Mouse (Mus musculus): ENCODE data around the gene Asb8. TPM values are rescaled to one million over a fixed set of nuclear protein-coding genes. Genes with fewer than 3 reads are reported as not detected.

Asb8 gene
- polyA plus RNA-seq, 1 experiment from 2014 or later, result 49.2 TPM

DNA sequence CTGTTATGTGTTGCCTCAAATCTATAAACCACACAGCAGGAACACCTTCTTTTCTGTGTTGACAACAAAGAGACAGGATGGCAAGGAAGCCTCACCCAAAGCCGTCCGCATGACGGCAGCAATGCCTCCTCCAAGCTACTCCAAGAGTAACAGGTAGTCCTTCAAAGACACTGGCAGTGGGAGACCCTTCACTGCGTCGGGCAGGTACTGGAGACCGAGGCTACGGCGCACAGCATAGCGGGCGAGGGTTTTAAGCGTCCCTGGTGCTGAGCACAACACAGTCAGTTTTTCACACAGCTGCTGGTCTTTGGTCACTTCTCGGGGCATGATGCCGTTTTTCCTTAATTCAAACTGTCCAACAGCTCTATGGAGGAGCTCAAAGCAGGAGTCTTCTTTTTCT, 29.8 kb downstream of the Asb8 start:
- Histone ChIP-seq H3K4me1 (no peaks in the 10 kb centered on the region), H3K9ac (no peak overlapping the region), H3K4me3 (no peak overlapping the region), H3K27ac (no peak overlapping the region), H3K4me2 (no peak overlapping the region), H3K27me3 (no peaks in the 10 kb centered on the region), H3K9me3 (no peaks in the 10 kb centered on the region), H3K36me3 (peaks cover 95% of the 10 kb centered on the region)
- WGBS, result 93% methylated on average over 13 of the region's 13 CpGs
- ATAC-seq (ENCODE audit: insufficient number of reproducible peaks, insufficient read depth, low FRiP score, low TSS enrichment, low read depth), result no peak

DNA sequence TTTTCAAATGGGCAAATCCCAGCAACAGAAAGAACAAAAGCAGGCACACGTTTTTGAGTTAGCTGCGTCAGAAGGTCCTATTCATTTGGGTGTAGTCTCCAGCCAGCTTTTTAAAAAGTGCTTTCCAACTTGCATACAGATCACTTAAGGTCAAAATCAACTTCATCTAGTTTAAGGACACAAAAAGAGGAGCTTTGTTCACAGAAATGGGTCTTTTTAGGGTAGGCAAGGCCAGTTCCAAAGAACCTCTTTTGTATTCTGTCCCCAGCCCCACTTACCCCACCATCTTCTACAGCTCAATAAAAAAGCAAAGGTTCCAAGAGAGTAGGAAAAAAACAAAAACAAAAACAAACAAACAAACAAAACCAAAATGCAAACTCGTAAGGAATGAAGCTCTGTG, 30.8 kb downstream of the Asb8 start:
- H3K9me3 ChIP-seq, result no peaks in the 10 kb centered on the region
- peaks cover 96% of the 10 kb centered on the region for H3K36me3 ChIP-seq
- no peak overlapping the region for H3K4me3 ChIP-seq
- no peak for ATAC-seq (ENCODE audit: insufficient number of reproducible peaks, insufficient read depth, low FRiP score, low TSS enrichment, low read depth)
- H3K4me1 ChIP-seq, result no peaks in the 10 kb centered on the region
- H3K4me2 ChIP-seq, result no peak overlapping the region
- no peaks in the 10 kb centered on the region for H3K27me3 ChIP-seq
- H3K9ac ChIP-seq, result no peak overlapping the region
- no peak overlapping the region for H3K27ac ChIP-seq
- 87% methylated on average over 3 of the region's 3 CpGs for WGBS

DNA sequence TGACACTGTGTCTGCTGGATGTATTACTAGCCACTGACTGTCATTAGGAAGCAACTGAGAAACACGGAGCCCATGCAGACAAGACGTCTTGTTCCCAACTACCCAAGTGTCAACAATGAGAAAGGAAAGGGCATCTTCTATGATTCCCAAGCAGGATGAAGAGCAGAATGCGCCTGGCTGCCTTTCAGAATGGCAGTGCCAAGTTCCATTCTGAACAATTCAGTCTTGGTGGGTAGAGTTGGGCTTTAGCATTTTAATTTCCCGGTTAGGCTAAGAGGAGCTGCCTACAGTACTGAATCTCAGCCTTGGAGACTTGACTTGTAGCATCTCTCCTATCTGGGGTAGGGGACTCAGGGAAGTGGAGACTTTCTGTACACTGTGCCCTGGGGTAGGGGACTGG, 31.4 kb downstream of the Asb8 start:
- H3K9ac ChIP-seq, result no peak overlapping the region
- H3K9me3 ChIP-seq, result no peaks in the 10 kb centered on the region
- H3K27me3 ChIP-seq, result no peaks in the 10 kb centered on the region
- H3K27ac ChIP-seq, result no peak overlapping the region
- no peak overlapping the region for H3K4me2 ChIP-seq
- no peaks in the 10 kb centered on the region for H3K4me1 ChIP-seq
- 91% methylated on average over 4 of the region's 4 CpGs for WGBS
- H3K4me3 ChIP-seq, result no peak overlapping the region
- no peak for ATAC-seq (ENCODE audit: insufficient number of reproducible peaks, insufficient read depth, low FRiP score, low TSS enrichment, low read depth)
- H3K36me3 ChIP-seq, result peaks cover 95% of the 10 kb centered on the region

DNA sequence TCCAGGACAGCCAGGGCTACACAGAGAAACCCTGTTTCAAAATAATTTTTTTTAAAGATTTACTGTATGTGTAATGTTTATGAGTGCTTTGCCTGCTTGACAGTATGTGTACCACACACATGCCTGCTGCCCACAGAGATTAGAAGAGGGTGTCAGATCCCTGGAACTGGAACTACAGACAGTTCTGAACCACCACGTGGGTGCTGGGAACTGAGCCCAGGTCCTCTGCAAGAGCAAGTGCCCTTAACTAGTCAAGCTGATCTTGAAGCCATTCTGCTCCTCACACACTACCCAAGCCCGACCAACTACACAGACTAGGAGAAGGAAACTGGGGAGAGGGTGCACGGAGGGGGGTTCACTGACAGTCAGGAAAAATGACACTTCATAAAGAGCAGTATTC, 32.0 kb downstream of the Asb8 start:
- no peak overlapping the region for H3K4me2 ChIP-seq
- 86% methylated on average over 3 of the region's 3 CpGs for WGBS
- H3K27ac ChIP-seq, result no peak overlapping the region
- no peak overlapping the region for H3K4me3 ChIP-seq
- H3K27me3 ChIP-seq, result no peaks in the 10 kb centered on the region
- H3K9me3 ChIP-seq, result no peaks in the 10 kb centered on the region
- H3K4me1 ChIP-seq, result no peaks in the 10 kb centered on the region
- H3K9ac ChIP-seq, result no peak overlapping the region
- no peak for ATAC-seq (ENCODE audit: insufficient number of reproducible peaks, insufficient read depth, low FRiP score, low TSS enrichment, low read depth)
- H3K36me3 ChIP-seq, result peaks cover 96% of the 10 kb centered on the region

DNA sequence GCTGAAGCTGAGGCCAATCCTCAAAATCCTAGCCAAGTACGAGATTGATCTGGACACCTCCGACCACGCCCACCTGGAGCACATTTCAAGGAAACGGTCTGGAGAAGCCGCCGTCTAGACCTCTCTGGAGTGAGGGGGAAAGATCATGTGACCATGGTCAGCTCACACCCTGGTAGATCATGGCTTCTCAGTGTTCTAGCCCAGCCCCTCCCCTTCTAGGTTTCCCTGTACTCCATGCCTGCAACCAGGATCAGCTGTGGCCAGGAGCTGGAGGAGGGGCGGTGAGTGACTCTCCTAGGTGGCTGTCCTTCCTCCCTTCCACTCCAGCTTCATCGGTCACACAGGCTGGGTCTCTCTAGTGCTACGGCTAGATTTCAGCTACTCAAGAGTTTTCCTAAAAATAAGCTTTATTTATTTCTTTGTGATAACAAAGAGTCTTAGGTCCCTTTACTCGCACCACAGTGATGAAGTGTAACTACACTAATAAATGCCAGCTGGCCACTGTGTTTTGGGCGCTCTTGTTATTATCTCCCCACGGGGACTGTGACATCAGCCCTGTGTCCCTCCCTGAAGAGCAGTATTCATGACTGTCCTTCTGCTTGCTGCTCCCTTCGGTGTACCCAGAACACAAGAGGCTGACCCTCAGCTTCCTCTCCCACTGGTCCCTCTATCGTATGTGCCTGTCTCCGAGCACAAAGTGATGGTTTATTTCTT, 33.3 kb downstream of the Asb8 start:
- Histone ChIP-seq H3K4me2 (no peak overlapping the region), H3K9ac (no peak overlapping the region), H3K36me3 (peaks cover 98% of the 10 kb centered on the region), H3K4me3 (no peak overlapping the region), H3K27me3 (no peaks in the 10 kb centered on the region), H3K4me1 (no peaks in the 10 kb centered on the region), H3K9me3 (no peaks in the 10 kb centered on the region), H3K27ac (no peak overlapping the region)
- ATAC-seq (ENCODE audit: insufficient number of reproducible peaks, insufficient read depth, low FRiP score, low TSS enrichment, low read depth), result no peak
- 75% methylated on average over 15 of the region's 15 CpGs for WGBS

DNA sequence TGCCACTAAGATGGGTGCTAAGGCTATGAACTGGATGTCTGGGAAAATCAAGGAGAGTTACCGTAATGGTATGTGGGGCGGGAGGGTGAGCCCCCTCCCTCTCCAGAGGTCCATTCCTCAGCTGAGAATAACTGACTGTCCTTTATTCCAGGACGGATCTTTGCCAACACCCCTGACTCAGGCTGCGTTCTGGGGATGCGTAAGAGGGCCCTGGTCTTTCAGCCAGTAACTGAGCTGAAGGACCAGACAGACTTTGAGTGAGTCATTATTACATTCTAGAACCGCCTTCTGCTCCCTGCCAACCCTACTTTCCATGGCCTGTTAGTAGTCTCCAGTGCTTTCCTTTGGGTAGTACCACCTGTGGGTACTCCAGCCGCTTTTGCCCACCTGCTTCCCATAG, 34.0 kb downstream of the Asb8 start:
- WGBS, result 93% methylated on average over 7 of the region's 7 CpGs

DNA sequence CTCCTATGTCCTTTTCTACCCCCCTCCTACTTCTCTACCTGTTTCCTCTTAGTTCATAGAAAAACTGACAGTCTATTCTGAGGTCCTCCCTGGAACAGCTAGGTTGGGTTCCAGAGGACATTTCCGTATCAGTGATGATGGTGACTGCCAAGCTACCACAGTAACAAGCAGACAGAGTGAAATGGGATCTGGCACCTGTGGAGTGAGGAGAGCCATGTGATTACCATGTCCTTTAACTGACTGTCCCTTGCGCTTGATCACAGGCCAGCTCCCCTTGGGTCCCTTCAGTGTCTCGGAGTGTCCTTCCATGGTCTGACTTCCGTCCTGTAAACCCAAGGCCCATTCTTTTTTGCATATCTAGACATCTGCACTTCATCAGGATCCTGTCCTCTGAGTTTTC, 34.4 kb downstream of the Asb8 start:
- no peak overlapping the region for H3K4me2 ChIP-seq
- H3K9me3 ChIP-seq, result no peaks in the 10 kb centered on the region
- H3K4me3 ChIP-seq, result no peak overlapping the region
- no peaks in the 10 kb centered on the region for H3K4me1 ChIP-seq
- no peaks in the 10 kb centered on the region for H3K27me3 ChIP-seq
- H3K9ac ChIP-seq, result no peak overlapping the region
- ATAC-seq (ENCODE audit: insufficient number of reproducible peaks, insufficient read depth, low FRiP score, low TSS enrichment, low read depth), result no peak
- H3K27ac ChIP-seq, result no peak overlapping the region
- 83% methylated on average over 4 of the region's 4 CpGs for WGBS
- H3K36me3 ChIP-seq, result peaks cover 98% of the 10 kb centered on the region

More for the DNA sequence above, 34.0 kb downstream of the Asb8 start:
- Histone ChIP-seq H3K4me3 (no peak overlapping the region), H3K27me3 (no peaks in the 10 kb centered on the region), H3K9ac (no peak overlapping the region), H3K36me3 (peaks cover 98% of the 10 kb centered on the region), H3K4me2 (no peak overlapping the region), H3K27ac (no peak overlapping the region), H3K9me3 (no peaks in the 10 kb centered on the region), H3K4me1 (no peaks in the 10 kb centered on the region)
- ATAC-seq (ENCODE audit: insufficient number of reproducible peaks, insufficient read depth, low FRiP score, low TSS enrichment, low read depth), result no peak

DNA sequence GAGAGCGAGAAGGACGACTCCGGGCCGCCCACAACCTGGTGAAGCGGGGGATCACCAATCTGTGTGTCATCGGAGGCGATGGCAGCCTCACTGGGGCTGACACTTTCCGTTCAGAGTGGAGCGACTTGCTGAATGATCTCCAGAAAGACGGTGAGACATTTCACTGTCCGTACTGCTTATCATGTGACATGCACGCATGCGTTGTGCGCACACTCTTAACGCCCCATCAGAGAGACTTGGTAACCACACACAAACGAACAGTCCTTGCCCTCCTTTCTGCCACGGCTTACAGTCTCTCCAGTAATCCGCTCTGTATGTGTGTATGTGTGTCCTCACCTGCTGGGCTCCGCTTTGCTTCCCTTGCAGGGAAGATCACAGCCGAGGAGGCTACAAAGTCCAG, 44.6 kb downstream of the Asb8 start:
- ATAC-seq (ENCODE audit: insufficient number of reproducible peaks, insufficient read depth, low FRiP score, low TSS enrichment, low read depth), result no peak
- Histone ChIP-seq H3K9me3 (no peaks in the 10 kb centered on the region), H3K36me3 (peaks cover 94% of the 10 kb centered on the region), H3K27me3 (no peaks in the 10 kb centered on the region), H3K27ac (no peak overlapping the region), H3K4me1 (no peaks in the 10 kb centered on the region), H3K4me3 (no peak overlapping the region), H3K9ac (peak overlapping the region; percentile 46; the same call in 1 of the 2 replicates), H3K4me2 (no peak overlapping the region)
- 93% methylated on average over 20 of the region's 20 CpGs for WGBS

DNA sequence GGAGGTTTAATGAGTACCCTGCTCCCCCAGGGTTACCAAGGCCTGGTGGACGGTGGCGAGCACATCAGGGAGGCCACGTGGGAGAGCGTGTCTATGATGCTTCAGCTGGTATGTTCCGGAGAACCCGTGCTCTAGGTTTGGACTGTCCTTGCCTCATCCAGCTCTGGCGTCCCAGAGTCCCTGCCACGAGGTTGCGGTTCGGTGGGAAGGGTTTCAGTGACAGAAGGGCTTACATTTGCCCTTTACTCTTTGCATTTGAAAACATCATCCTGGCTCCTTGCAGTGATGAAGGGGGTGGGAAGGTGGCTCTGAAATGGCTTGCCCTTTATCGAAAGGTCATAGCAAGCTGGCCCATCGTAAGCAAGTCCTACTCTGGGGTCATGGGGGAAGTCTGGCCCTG, 46.1 kb downstream of the Asb8 start:
- Histone ChIP-seq H3K36me3 (peaks cover 94% of the 10 kb centered on the region), H3K9ac (no peak overlapping the region), H3K4me3 (no peak overlapping the region), H3K4me1 (no peaks in the 10 kb centered on the region), H3K27me3 (no peaks in the 10 kb centered on the region), H3K4me2 (no peak overlapping the region), H3K9me3 (no peaks in the 10 kb centered on the region), H3K27ac (no peak overlapping the region)
- no peak for ATAC-seq (ENCODE audit: insufficient number of reproducible peaks, insufficient read depth, low FRiP score, low TSS enrichment, low read depth)
- WGBS, result 84% methylated on average over 12 of the region's 12 CpGs

DNA sequence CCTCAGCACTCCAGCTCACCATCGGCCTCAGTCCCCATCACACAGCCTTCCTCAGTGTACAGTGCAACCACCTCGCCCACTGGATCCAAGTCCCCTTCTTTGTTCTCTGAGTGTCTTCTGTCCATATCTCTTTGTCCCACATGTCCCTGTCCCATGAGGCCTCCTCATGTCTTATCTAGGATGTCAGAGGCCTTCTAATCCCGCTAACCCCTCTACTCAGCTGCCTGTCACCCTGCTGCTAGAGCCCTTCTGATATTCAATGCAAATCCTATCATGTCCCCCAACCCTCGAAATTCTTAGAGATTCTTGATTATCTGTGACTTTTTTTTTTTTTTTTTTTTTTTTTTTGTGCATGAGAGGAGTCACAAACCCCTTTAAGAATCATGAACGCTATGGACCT, 49.1 kb downstream of the Asb8 start:
- Histone ChIP-seq H3K4me3 (no peak overlapping the region), H3K4me1 (no peaks in the 10 kb centered on the region), H3K9me3 (no peaks in the 10 kb centered on the region), H3K36me3 (peaks cover 87% of the 10 kb centered on the region), H3K27ac (no peak overlapping the region), H3K4me2 (no peak overlapping the region), H3K27me3 (no peaks in the 10 kb centered on the region), H3K9ac (no peak overlapping the region)
- ATAC-seq (ENCODE audit: insufficient number of reproducible peaks, insufficient read depth, low FRiP score, low TSS enrichment, low read depth), result no peak
- 87% methylated on average over 5 of the region's 5 CpGs for WGBS

DNA sequence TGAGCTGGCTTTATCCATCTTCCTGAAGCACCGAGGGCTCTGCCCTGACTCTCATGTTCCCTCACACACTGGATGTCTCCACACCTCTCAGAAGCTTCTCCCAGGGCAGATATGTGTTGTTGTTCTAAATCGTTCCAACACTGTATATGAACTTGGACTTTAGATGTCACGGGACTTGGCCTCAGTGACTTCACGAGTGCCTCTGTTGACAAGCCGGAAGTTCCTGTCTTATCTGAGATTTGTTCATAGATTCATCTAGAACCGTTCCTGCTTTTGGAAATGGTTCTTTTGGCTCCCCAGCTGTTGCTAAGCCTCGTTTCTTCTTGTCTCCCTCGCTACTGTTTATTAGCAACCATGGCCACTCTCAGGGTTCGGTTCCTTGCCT, 49.7 kb downstream of the Asb8 start:
- Histone ChIP-seq H3K4me3 (no peak overlapping the region), H3K27me3 (no peaks in the 10 kb centered on the region), H3K27ac (no peak overlapping the region), H3K4me1 (no peaks in the 10 kb centered on the region), H3K4me2 (no peak overlapping the region), H3K36me3 (peaks cover 82% of the 10 kb centered on the region), H3K9ac (no peak overlapping the region), H3K9me3 (no peaks in the 10 kb centered on the region)
- WGBS, result 92% methylated on average over 9 of the region's 9 CpGs
- no peak for ATAC-seq (ENCODE audit: insufficient number of reproducible peaks, insufficient read depth, low FRiP score, low TSS enrichment, low read depth)

DNA sequence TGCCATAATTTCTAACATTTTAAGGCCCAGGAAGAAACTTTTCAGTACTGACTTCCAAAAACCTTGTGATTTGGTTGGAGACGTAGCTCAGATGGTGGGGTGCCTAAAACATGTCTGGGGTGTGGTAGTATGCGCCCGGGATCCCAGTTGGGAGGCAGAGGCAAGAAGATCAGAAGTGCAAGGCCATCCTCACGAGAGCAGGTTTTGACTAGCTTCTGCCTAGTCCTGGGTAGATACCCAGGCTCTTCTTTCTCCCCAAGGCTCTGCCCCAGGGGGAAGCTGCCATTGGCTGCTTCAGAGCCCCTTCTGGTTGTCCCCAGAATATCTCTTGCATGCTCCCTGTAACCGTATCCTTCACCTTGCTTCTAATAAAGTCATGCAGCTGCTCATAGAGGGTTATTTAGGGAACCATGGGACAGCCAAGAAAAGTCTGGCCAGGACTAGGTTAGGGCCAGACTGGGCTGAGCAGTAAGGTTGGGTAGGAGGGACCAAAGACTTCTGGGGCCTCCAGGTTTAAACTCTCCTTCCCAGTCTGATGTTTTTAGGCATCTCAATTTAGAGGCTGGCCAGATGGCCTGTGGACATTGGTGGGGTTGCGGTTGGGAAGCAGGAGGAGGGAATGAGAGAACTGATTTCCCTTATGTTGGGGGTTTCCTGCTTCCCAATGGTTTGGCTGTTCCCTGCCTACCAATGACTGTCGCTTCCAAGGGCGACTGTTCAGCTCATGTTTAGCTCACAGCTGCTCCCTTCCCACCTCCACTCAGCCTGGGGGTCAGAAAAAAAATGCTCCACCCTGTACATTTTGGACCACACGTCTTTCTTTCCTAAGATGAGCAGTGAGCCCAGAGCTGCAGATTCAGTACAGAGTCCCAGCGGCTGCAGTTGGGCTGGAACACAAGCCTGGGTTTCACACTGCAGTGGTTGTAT, 50.3 kb downstream of the Asb8 start:
- H3K36me3 ChIP-seq, result peaks cover 75% of the 10 kb centered on the region
- no peaks in the 10 kb centered on the region for H3K27me3 ChIP-seq
- no peaks in the 10 kb centered on the region for H3K9me3 ChIP-seq
- no peak for ATAC-seq (ENCODE audit: insufficient number of reproducible peaks, insufficient read depth, low FRiP score, low TSS enrichment, low read depth)
- H3K9ac ChIP-seq, result no peak overlapping the region; the same call in 1 of the 2 replicates
- H3K4me1 ChIP-seq, result peaks cover 5% of the 10 kb centered on the region; the same call in 1 of the 2 replicates
- no peak overlapping the region for H3K4me3 ChIP-seq
- no peak overlapping the region for H3K4me2 ChIP-seq
- WGBS, result 85% methylated on average over 10 of the region's 10 CpGs
- H3K27ac ChIP-seq, result no peak overlapping the region

Measured in embryonic facial prominence, embryonic 13.5 days (tissue).